Mouse (Mus musculus): Measurements from ENCODE around the gene Dnase1.
"Not testable (repeated sequence)": the region's sequence is repeated elsewhere in the genome, so short reads cannot be mapped to it uniquely, and the experiment has no call there.

The Dnase1 gene

DNA sequence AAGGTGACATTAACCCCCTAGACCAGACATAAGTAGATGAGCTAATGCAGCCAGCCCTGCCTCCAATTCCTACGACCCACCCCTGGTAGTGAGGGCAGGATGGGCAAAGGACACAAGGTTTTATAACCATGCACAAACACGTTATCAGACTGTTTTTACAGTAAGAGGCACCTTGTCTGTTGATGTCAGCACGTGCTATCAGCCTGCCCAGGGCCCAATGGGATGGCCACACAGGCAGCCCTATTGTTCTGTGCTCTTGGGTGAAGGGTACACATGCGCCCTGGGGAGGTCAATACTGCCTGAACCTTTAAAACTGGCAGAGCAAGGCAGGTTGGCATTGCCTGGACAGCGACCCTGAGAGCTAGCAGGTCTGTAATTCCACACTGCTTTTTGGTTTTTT lies at the start of gene Dnase1:
Dnase1 (plus strand) TSS at position 136 of the 400 bp plus-strand sequence.
- no peak for DNase-seq (ENCODE audit: low read depth, low spot score)

DNA sequence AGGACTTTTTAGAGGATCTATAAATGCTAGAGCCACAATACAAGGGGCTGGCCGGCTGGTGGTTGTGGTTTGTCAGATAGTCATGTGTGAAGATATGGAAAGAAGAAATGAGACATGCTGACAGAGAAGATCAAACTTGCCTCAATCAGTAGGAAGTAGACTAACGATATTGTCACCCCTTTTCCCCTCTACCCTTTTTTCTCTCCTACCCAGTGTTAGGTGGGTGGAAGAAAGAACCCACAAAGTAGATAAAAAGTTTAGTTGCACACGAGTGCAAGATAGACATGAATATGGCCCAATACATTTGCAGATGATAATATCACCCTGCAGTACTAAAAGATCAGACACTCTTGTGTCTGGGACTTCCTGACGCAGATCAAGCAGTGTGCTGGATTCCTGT lies 48.3 kb upstream of the Dnase1 start:
- no peak for DNase-seq (ENCODE audit: low read depth, low spot score)

DNA sequence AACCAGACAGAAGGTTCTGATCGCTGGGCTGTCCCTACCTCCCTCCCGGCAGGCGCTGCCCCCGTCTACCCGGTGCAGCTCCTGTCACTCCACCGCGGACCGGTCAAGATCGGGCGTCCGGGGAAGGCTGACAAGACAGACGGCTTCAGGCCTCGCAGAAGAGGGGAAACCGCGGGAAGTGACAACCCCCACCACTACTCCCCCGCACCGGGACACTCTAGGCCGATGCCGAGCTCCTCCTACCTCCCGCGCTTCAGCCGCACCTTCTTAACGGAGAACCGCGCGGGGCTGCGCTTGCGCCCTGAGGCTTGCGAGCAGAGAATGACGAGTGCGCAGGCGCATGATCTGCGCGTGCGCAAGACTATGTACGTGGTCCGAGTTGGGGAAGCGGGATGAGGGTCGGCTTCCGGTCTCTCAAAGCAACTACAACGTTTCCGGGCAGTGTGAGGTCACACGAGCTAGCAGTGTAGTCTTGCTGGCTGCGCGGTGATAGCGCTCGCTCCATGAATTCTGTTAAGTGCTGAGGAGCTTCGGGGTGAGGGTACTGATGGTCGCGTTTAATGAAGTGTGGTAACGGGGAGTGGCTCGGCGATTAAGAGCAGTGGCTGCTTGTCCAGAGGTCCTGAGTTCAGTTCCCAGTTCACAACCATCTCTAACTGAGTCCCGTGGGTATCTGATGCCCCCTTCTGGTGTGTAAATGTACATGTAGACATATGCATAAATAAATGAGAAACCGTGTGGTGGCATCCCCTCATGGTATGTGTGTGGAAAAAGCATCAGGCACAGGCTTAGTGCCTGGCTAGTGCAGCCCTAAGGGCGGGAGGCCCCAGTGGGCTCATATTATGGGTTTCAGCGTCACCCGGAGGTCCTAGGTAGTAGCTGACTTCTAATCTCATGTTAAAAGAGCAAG lies 33.0 kb upstream of the Dnase1 start, which contains the start of gene Slx4:
Slx4 (minus strand) TSS at position 282 of the 910 bp plus-strand sequence.
- peak; percentile 99 for DNase-seq (ENCODE audit: low read depth, low spot score)

DNA sequence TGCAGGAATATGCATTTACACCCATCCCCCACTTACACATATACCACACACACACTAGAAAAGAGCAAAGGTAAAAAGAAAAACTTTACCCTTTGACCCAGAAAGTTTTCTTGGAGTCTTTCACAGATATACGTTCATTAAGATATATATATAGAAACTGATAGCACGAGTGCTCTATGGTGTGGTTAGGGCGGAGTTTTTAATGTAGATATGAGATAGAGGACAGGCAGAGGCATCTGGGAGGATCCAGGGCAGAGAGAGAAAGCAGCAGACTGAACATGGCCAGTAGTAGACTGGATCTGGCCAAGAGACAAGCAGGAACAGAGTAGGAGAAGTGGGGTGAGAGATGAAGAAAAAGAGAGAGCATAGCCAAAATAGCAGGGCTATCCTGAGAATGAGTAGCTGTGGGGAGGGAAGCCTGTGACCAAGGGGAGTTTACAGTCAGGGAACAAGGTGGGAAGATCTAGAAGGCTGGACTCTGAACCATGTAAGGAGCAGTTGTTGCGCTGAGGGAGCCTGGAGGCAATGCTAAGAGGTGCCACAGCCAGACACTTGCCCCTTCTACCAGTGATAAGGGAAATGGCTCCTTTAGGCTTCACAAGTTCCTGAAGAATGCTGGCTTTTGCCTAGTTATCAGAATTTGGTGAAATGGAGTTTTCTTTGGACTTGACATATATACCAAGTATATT lies 23.7 kb upstream of the Dnase1 start:
- no peak for DNase-seq (ENCODE audit: low read depth, low spot score)

DNA sequence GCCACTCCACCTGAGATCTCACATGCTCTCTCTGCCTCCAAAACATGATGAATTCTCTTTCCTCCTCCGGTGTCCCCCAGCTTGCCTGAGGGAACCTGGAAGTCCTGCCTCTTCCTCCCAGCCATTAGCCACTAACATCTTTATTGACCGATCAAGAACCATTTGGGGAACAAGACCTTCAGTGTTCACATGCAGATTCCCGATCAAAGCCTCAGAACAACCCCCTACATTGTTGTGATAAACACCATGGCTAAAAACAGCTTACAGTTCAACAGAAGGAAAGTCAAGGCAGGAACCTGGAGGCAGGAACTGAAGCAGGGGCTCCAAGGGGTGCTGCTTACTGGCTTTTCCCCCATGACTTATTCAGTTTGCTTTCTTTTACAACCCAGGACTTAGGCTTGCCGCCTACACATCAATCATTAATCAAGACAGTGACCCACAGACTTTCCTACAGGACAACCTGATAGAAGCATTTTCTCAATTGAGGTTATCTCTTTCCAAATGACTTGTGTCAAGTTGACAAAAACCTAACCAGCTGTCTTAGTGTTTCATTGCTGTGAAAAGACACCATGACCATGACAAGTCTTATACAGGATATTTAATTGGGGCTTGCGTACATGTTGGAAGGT lies 22.6 kb upstream of the Dnase1 start:
- no peak for DNase-seq (ENCODE audit: low read depth, low spot score)

DNA sequence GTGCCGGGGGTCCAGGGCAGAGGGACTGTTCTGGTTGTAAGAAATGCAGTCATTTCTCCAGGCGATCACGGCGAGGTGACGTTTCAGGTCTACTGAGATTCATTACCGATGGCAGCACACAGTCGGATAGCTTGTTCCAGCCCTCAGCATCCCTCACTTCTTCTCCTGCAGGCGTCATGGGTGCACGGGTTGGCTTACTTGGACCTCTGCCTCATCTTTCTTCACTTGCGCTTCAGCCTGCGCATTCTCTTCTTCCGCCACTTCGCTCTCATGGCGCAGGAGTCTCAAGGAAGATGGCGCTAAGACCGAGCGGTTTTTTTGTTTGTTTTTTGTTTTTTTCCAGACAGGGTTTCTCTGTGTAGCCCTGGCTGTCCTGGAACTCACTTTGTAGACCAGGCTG lies 20.0 kb upstream of the Dnase1 start:
- not testable (repeated sequence) for DNase-seq (ENCODE audit: low read depth, low spot score)

DNA sequence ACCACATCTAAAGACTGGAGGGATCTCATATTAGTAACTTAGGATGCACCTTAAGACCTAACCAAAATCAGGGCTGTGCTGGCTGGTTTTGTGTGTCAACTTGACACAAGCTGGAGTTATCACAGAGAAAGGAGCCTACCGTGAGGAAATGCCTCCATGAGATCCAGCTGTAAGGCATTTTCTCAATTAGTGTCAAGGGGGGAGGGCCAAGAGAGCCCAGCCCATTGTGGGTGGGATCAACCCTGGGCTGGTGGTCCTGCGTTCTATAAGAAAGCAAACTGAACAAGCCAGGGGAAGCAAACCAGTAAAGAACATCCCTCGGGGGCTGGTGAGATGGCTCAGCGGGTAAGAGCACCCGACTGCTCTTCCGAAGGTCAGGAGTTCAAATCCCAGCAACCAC lies 19.3 kb upstream of the Dnase1 start:
- not testable (repeated sequence) for DNase-seq (ENCODE audit: low read depth, low spot score)

DNA sequence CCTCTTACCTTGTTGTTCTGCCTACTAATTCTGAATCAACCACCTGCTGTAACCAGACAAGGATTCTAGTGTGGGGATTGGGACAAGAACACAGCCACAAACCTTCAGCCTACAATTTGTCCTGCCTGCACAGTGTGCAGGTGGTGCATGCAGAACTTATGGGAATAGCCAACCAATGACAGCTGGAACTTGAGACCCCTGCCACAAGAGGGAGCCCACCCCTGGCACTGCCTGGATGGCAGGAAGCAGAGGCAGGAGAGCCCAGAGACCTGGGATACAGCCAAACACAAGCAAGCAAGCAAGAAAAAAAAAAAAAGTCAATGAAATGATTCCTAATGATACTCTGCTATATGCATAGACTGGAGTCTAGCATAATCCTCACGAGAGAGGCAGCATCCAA lies 15.5 kb upstream of the Dnase1 start:
- DNase-seq (ENCODE audit: low read depth, low spot score) = no peak

DNA sequence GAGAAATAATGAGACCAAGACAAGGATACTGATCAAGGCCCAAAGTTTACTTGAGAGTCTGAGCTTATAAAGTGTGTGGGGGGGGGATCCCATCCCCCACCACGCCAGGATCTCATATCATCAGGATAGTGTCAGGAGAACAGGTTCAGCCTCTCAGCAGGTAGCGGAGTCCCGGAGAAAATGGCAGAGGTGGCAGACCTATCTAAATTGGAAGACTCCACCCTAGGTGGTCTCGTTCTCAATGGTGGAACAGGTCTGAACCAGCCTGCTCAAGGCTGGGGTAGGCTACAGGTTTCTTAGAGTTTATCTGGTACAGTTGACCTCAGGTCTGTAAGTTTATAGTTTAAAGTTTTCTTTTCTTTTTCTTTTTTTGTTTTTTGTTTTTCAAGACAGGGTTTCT lies 14.0 kb upstream of the Dnase1 start:
- DNase-seq (ENCODE audit: low read depth, low spot score) = no peak

DNA sequence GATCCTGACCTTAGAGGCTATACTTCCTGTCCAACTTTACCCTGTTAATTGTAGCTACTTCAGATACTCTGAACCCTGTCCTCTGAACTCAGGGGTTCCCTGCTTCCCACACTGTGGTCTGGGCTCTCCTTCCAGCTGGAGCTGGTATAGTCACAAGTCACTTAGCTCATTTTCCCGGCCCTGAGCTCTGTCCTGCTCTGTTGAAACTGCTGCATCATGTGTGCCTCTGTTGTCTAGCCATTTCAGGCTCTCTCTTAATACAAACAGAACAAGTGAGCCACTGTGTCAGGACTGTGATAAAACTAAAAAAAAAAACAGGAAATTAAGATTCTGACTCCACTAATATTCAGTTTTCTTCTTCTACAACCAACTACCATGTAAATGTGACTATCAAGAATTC lies 10.1 kb upstream of the Dnase1 start:
- DNase-seq (ENCODE audit: low read depth, low spot score) = no peak

DNA sequence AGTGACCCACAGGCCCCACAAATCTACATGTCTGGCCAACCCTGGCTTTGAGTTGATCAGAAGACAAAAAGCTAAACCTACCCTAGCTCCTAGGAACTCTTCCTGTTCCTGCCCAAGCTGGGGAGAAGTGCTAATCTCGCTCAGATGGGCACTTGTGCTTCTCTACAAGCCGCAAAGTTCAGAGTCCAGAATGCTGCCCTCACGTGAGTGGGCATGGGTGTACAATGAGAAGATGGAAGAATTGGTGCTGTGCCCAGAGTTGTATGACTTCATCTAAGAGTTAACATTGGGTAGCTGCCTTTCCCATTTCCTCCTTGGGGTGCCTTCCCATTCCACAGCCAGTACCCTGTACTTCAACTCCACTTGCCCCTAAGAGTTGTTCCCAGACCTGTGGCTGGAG lies 9.5 kb upstream of the Dnase1 start:
- no peak for DNase-seq (ENCODE audit: low read depth, low spot score)

DNA sequence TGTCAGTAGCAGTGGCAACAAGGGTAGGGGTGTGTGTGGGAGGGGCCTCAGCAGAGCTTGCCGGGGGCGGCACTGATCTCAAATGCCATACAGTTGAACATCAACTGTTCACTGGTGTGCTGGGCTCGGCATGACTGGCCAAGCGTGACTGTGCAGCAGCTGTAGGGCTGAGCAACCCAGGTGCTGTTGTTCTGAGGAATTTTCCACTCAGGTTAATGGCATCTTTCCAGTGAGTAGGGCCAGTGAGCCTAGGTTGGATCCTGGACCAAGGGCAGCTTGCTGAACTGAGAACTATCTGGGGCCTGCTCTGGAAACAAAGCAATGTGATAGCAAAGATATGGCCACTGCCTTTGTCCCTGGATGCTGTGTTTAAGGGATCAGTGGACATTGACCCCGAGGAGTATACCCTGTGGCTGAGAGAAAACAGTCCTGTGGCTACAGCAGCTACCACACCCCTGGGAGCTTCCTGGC lies 7.3 kb upstream of the Dnase1 start:
- DNase-seq (ENCODE audit: low read depth, low spot score) = no peak

DNA sequence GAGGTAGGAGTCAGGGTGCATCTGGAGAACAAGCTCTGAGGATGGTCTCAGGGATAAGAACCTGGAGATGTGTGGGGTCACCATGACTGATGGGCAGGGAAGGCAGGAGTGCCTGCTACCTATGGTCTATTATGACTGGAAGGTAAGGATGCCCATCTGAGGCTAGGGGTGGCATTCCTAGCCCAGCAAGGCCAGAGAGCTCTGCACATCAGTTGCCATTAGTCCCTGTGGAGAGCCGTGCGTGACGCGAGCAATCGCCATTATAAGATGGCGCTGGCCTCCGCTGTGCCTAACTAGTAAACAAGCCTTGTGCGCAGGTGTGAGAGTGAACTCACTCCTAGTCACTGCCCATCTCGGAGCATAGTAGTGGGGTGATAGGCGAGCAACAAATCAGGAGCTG lies 6.2 kb upstream of the Dnase1 start:
- DNase-seq (ENCODE audit: low read depth, low spot score) = no peak

DNA sequence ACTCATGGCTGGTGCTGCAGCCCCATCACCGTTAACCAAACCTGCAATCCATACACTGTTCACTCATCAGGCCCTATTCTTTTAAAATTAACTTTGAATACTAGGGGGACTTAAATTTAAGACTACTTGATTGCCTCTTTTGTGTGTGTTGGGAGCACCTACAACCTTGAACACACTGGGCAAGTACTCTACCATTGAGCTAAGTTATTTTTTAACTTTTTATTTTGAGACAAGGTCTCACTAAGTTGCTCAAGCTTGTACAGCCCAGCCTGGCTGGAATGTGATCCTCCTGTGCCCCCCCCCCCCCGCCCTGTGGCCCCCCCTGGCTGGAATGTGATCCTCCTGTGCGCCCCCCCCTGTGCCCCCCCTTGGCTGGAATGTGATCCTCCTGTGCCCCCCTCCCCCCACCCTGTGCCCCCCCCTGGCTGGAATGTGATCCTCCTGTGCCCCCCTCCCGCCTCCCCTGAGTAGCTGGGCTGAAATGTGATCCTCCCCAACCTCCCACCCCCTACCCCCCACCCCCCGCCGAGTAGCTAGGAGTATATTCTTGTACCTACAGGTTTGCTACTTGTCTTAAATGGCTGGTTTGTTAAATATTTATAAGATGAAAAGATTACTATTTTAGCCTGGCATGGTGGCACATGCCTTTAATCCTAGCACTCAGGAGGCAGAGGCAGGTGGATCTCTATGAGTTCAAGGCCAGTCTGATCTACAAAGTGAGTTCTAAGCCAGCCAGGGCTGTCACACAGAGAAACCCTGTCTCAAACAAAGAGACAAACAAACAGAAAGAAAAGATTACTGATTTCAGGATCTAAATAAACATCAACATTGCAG lies 5.1 kb upstream of the Dnase1 start:
- DNase-seq (ENCODE audit: low read depth, low spot score) = peak; percentile 55

DNA sequence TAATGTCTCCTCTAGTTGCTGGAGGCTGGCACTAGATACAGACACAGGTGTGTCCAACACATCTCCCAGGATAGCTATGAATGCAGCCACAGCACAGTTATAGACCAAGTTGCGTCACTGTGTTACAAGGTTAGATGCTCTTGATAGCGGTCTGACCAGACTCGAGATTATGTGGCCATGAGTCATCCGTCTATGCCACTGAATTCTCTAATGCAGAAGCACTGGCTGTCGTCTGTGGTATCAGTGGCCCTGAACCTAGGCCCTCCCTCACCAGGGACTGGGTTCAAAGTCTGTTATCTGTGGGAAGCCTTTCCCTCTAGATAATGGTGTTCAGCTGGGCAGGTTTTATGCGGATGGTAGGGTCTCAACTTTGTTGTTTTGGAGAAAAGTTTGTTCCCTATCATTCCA lies 4.4 kb upstream of the Dnase1 start:
- no peak for DNase-seq (ENCODE audit: low read depth, low spot score)

DNA sequence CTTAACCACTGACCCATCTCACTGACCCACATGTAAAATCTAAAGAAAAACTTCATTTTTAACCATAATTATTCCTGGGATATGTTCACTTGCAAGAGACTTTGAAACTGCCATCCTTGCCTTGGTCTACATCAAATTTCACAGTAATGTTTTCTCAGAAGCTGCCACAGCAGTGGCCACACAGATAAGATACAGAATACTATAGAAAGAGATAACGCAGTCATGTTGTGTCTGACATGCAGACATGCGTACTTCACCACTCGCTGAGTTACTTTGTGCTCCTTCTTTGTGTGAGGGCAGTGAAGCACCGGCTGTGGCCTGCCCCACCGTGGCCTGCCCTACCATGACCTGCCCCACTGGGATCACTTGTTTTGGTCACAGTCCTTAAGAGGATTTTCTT lies 2.8 kb upstream of the Dnase1 start:
- DNase-seq (ENCODE audit: low read depth, low spot score) = no peak

DNA sequence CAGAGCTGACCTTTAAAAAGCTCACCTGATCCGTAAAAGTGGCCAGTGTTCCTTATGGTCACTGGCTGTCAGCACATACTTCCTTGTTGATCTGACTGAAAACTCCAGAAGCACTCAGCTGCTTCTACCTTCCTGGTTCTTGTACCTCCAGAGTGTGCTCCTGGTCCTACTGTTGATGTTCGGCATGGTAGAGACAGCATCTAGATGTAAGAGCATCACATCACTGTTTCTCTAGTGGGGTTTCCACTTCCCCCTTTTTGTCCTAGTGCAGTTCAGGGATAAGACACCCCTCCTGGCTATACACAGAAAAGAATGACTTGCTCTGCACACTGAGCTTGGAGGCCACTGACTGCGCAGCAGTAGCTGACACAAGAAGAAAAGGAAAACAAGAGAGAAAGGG lies 2.3 kb upstream of the Dnase1 start:
- no peak for DNase-seq (ENCODE audit: low read depth, low spot score)

DNA sequence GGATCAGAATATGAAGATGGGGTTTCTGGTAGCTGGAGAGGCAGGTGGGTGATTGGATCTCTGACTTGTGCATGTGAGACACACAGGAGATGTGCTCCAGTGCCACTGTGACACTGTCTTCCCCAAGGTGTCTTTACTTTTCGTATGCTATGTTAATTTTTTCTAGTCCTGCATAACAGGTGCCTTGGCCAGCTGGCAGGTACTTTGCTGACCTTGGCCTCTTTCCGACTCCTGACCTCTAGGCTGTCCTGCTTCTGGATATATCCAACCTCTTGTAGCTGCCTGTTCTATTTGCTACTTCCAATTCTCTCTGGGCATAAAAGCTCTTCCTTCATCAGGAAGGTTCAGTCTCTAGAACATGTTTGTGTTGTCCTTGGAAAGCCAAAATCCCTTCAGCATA lies 1.2 kb upstream of the Dnase1 start:
- no peak for DNase-seq (ENCODE audit: low read depth, low spot score)

DNA sequence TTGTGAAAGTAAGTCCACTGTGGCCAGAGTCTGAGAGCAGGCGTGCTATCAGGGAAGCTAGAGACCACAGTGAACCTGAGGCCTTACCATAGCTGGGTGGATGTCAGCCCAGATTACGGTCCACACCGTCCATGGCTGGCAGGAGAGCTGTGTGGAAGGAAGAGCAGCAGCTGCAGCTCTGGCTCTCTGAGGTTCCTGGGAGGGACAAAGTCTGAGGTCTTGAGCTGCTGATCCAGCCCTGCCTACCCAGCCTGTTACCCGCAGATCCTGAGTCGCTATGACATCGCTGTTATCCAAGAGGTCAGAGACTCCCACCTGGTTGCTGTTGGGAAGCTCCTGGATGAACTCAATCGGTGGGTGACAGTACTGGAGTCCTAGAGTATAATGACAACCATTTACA lies 948 bp downstream of the Dnase1 start:
- DNase-seq (ENCODE audit: low read depth, low spot score) = no peak

DNA sequence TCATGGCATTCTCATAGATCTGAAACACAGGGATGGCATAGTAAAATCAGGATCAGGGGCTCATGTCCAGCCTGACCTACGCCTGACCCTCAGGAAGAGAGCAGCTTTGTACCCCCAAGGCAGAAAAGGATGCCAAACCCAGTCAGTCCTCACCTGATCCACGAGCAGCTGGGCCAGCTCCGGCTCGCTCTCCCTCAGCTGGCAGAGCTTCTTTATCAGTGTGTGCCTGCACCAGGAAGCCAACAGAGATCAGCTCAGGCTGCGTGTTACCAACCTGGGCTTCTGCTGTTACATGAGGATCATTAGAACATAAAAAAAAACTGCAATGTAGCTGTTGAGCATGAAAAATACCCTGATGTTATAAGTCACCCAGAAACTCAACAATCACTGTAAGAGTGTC lies 3.5 kb downstream of the Dnase1 start:
- peak; percentile 65 for DNase-seq (ENCODE audit: low read depth, low spot score)

DNA sequence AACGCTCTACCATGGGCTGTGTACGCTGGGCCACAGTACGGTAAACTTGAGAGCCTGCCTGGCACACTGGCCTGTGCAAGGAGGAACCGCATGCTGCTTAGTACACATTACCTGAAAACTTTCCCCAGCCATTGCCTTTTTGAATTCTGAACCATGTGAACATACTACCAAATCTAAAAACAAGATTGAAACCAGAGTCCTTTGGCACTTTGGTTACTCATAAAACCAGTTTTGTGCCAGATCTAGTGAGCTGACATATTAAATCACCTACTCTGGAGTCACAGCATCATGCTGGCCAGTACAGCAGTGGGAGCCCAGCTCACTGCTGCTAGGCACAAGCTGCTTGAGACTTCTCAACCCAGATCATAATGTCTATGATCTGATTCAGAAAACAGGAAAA lies 4.9 kb downstream of the Dnase1 start:
- peak; percentile 44 for DNase-seq (ENCODE audit: low read depth, low spot score)

DNA sequence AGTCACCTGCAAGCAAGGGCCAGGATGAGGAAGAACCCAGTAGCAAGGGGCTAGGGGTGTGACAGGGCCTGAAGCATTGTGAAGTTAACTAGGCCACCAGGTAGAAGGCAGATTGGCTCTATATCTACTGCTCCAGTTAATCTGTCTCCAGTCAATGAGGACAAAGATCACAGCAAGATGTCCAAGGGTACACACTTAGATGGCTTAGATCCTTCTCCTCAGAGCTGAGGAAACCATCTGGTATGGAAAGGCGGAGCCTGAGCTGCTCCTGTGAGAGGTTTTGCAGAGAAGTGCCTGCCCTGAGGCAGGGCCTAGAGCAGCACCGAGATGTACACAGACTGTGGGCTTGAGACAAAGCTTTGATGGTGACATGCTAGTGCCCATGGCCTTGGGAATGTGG lies 7.4 kb downstream of the Dnase1 start:
- DNase-seq (ENCODE audit: low read depth, low spot score) = no peak

All from skeletal muscle tissue, adult 2 months (tissue).